Mouse (Mus musculus) monocyte, adult 2 months (primary cell): ENCODE results near the gene Furin.

Experiments used
- DNase-seq, 2 experiments: peaks; one replicate each; pipeline ENCODE4 v3.0.0; 2022; ENCODE audit warnings: low spot score in 2 of 2, low read depth in 1 of 2

The Furin gene

GRCm38 (mm10) chr7:80343270-80344018 is 61.8 kb downstream of the Furin start:
- DNase-seq = no peak

- peak; percentile 75 to 90 for DNase-seq
These were observed 62.4 kb downstream of the Furin start, which contains the start of gene Hddc3 for GRCm38 (mm10) chr7:80342858-80343257. Hddc3 (plus strand) TSS chr7:80343104.

- DNase-seq = no peak
These were observed 63.4 kb downstream of the Furin start for GRCm38 (mm10) chr7:80341793-80342192.

GRCm38 (mm10) chr7:80340793-80341192 is 64.4 kb downstream of the Furin start, which contains the start of gene Unc45a:
Unc45a (minus strand) TSS chr7:80341005.
- peak in 1 of 2 experiments; percentile 54 for DNase-seq

GRCm38 (mm10) chr7:80339793-80340628 is 65.2 kb downstream of the Furin start:
- peak; percentile 91 to 95 for DNase-seq

- no peak for DNase-seq
These were observed 65.9 kb downstream of the Furin start for GRCm38 (mm10) chr7:80339371-80339770.
